Mouse (Mus musculus) right cerebral cortex, adult 2 months (tissue): ENCODE measurements at regions not wholly inside any gene's neighbourhood (a gene's known extent, or its start where the extent isn't known, plus 50 kb on each side); places are given as distances from the start of the nearest gene placed in this dataset.

Experiments
- DNase-seq, 2 experiments: peaks; one replicate each; pipeline ENCODE4 v3.0.0; 2021 to 2022; ENCODE audit warnings: low spot score in 2 of 2

GRCm38 (mm10) chr1:10771793-10772192, 642.1 kb upstream of the A830018L16Rik start:
- no peak for DNase-seq

- no peak for DNase-seq
These were observed 619.7 kb upstream of the A830018L16Rik start for GRCm38 (mm10) chr1:10794074-10794783.

- DNase-seq: peak; percentile 57 to 62
These were observed 578.1 kb upstream of the A830018L16Rik start for GRCm38 (mm10) chr1:10835653-10836415.

DNA sequence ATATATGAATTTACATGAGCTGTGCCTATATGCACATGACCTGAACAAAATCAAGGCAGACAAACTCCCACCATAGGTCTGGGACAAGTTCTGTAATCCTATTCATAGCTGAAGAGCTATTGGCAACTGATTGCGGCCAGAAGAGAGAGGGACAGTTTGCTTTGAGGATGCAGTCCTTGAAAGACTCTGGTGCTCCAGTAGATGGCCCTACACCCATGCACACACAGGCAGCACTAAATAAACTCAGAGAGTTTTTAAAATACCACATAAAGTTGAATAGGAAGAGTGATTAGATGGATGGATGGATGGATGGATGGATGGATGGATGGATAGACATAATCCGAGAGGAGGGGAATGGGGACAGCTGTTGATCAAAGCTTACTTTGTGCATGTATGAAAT, 576.7 kb upstream of the A830018L16Rik start:
- peak; percentile 7 to 8 for DNase-seq

DNA sequence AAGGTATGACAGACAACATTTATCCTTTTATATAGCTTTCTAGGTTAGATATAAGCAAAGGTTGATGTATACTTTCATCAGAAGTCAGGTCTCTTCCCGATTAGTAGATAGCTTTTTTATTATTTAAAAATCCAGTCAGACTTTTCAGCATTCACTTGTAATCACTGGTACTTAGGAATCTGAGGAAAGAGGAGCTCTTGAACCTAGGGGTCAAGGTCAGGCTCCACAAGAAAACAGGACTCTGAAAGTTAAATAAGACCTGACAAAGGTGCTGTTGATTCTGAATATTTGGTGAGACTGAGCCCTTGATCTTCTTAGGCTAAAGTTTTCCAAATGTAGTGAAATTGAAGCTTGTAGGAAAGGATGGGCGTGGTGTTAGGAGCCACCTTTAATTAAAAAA, 561.0 kb upstream of the A830018L16Rik start:
- no peak for DNase-seq

DNA sequence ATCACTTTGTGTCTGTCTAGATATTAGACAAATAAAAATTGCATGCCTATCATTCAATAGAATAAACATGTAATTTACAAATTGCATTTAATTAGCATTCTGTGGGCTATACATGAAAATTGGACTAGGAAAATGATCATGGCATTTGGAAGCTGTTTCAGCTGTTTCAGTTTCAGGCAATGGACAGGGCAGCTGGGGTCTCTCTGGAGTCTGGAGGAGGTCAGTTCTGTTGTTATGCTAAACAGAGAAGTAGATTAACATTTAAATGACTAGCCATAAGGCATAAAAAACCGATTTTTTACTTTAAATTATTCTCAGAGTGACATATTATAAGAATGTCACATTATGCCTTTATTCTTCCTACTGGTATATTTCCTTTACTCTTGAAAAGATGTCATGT, 559.4 kb upstream of the A830018L16Rik start:
- DNase-seq: no peak

DNA sequence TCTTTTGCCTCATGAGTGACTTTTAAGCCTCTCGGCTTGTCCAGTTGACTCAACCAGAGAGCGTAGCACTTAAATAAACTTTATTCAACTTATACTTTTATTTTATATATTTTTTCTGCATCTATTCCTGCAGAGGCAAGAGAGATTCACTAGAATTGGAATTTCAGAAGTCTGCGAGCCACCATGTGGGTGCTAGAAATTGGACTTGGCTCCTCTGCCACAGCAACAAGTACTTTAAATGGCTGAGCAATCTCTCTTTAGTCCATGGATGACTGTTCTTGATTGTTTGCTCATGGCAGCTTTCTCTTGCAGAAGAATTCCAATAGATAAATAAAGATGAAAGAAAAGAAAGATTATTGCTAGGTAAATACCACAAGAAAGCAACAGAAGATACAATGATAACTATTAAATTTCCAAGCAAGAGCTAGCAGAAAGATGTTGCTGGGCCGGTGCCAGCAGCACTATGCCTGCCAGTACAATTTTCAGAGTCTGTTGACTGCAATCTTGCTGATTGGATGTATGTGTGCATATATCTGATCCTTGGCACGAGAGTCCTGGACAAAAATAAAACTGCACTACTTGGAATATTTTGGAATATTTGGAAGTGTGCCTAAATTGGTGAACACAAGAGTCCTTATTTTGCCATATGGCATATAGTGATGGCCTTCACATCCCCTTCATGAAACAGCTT, 542.6 kb upstream of the A830018L16Rik start:
- peak; percentile 31 to 37 for DNase-seq

GRCm38 (mm10) chr1:10872266-10872665, 541.6 kb upstream of the A830018L16Rik start:
- no peak for DNase-seq

DNA sequence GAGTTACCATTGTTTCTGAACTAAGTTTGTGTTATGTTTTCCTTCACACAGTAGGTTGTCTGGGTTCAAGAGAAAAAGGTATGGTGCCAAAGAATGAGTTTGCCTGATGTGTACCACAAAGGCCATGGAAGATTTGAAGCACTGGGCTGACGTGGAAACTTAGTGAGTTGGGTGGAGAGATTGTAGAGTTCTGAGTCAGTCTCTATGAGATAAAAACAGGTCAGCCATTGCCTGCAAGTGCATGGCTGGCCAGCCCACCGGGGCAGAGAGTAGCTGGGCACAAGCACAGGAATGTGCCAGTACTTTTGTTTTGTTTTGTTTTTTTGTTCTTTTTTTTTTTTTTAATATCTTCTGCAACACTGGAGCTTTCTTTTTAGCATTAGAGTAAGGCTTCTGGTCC, 541.2 kb upstream of the A830018L16Rik start:
- DNase-seq: no peak

- no peak for DNase-seq
These were observed 536.3 kb upstream of the A830018L16Rik start for GRCm38 (mm10) chr1:10877391-10878170.

- no peak for DNase-seq
These were observed 535.6 kb upstream of the A830018L16Rik start for GRCm38 (mm10) chr1:10878221-10878760.

DNA sequence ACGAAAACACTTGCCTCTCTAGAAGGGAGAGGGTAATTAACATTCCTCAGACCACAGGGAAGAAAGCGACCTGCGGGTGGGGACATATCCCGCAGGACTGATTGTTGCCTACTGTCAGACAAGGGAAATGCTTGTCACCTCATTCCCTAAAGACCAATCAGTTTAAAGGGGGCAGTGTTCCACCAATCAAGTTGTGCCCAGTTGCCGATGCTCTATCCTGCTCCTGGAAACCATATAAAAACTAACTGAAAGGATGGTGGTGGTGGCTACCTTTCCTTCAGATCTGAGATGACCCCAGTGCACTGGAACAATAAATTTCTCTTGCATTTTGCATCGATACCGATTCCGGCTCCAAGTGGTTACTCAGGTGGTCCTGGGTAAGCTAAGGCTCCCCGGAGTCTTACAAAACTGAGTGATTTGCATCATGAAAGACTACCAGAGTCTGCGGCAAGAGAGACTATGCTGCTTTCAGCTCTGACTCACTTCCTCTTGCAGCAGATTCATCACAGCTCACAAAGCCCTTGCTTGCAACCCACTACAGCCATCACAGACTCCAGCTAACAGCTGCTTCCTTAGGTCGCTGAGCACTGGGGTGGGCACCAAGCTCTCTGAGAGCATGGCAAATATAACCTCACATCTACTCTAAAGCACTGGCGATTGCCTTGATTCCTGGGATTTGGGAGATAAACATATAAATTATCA, 533.7 kb upstream of the A830018L16Rik start:
- DNase-seq: no peak

DNA sequence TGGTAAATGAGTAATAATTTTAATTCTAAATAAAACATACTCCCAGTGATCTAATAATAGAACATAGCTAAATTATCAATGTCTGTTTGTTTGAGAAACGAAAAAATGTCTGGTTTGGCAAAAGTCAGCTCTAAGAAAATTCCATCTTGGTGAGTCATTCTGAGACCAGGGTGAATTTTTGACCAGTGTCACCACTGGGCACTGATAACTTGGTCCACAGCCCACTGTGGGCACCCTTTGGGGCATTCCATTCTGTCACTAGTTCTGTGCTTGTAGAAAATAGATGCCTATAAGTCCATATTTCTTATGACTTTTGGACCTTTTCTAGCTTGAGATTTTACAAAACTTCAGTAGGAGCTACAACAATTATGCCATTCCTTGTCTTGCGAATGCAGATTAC, 515.1 kb upstream of the A830018L16Rik start:
- no peak for DNase-seq

- no peak for DNase-seq
These were observed 511.2 kb upstream of the A830018L16Rik start for GRCm38 (mm10) chr1:10902721-10903120.

DNA sequence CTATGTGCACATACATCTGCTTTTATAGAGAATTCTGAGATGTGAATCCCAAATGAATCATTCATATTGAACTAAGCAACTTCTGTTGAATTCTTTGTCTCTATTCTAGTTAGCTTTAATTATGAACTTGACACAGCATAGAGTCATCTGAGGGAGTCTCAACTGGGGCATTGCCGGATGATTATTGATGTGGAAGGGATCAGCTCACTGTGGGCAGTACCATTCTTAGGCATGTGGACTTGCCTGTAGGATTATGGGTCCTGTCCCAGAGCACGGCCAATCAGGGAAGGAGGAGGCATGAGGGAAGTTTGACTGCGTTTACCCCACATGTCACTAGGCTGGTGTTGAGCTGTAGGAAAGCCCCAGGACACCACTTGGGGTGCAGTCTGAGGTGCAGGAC, 493.9 kb upstream of the A830018L16Rik start:
- no peak for DNase-seq

DNA sequence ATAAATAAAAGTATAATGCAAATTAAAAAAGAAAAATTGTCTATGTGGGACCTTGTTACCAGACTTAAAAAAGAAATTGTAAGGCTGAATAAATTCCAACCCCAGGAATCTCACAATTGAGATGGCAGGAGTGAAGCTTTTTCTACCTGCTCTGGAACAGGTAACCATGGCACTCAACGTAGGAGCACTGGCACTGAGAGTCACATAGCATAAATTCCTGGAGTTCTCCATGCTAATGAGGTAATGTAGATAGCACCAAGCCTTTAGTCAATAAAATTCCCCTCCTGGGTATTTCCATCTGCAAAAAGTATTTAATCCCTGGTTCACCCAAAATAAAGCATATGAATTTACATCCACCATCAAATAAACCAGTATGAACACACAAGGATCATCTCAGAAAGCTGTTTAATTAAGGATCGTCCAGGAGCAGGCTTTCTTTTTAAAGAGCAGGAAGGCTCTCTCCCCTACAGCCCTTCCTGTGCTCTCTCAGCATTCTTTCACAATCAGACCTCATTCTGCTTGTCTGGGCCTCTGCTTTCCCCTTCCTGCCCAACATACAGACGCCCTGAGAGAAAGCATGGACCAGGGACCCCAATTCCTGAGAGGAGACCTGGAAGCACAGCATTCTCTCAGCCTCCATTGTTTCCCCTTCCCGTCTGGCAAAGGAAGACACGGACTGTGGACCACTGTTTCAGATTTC, 481.4 kb upstream of the A830018L16Rik start:
- no peak for DNase-seq

DNA sequence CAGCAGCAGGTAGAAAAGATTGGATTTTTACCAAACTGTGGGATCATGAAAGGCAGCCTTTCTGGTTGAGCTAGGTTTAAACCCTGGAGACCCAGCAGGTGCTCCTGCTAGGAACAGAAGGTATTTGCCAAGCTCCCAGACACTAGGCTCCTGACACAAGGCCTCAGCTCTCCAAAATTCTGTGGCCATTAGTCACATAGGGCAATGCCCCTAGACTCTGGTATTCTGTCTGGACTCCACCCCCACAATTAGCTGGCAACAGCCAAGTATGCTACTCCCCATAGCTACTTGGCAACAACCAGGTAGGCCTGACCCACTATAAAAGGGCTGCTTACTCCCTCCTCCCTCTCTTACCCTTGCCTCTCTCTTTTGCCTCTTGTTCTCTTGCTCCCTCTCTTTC, 480.7 kb upstream of the A830018L16Rik start:
- no peak for DNase-seq

DNA sequence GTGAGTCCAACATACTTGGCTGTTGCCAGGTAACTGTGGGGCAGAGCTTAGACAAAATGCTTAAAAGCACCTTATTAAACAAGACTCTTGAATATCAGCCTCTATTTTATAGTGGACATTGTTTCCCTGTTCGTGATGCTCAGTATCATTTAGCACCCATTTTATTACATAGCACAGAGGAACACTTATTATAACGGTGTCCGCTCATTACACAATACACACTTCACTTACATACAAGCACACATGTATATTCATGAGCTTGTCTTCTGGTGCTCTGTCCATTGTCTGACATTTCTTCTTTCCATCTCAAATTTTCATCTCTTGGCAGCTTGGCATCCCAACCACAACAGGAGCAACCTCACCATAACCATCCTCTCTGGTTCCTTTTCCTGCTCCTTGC, 475.5 kb upstream of the A830018L16Rik start:
- DNase-seq: no peak

- DNase-seq: no peak
These were observed 473.6 kb upstream of the A830018L16Rik start for GRCm38 (mm10) chr1:10940326-10940725.

- peak in 1 of 2 experiments; percentile 2 for DNase-seq
These were observed 470.9 kb upstream of the A830018L16Rik start for GRCm38 (mm10) chr1:10942979-10943378.
